Mouse (Mus musculus): ENCODE measurements around the gene Gm10309. TPM values are rescaled to one million over a fixed set of nuclear protein-coding genes. Genes with fewer than 3 reads are reported as not detected.

Gene Gm10309
- total RNA-seq, 2 experiments from 2014 or later: not detected

DNA sequence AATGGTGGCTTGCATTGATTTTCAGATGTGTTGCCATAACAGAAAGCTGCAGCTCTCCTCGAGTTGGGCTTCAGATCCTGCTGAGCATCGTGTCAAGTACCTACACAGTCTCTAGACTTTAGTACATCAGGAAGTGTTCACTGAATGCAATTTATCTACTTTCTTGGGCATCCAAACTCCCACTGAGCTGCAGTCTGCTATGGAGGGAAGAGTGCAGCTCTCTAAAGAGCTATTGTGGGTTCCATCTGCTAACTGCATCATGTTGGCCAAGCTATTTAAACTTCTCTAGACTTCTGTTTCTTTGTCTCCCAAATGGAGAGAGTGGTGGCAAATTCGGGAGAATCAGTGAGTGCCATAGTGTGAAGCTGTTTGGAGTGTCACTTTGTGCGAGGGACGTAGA, 11.6 kb upstream of the Gm10309 start:
- intact Hi-C loops (cut with DNase I): loop anchor here (1.0 kb wide), 1 partner anchor 15 kb away; no protein-coding TSS in a partner anchor
- no peak for DNase-seq

DNA sequence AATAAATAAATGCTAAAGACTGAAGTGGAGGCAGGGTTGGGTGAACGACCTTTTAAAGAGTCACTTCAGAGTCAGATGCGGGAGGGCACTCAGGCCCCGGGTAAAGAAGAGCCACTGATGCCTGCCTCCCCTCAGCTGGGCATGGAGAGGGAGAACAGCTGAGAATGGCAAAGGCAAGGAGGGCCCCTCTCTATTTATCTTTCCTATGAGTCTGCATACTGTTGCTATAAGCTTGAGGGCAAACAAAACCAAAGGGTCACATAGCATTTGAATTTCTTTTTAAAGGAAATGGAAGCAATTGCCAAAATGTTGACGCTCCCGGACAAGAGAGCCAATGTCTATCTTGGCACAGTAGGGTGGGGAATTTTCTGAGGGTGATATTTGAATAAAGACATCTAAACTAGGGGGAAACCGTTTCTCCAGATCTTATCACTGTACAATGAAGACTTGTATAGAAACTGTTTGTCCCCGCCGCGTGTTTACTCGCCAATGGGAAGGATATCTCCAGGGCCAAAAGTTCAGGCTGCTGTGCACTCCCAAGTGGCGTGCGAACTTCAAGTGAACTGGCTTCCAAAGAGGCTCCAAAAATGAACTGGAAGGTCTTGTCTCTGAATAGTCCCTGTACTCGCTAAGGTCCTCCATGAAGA, 10.1 kb upstream of the Gm10309 start:
- no peak for DNase-seq

DNA sequence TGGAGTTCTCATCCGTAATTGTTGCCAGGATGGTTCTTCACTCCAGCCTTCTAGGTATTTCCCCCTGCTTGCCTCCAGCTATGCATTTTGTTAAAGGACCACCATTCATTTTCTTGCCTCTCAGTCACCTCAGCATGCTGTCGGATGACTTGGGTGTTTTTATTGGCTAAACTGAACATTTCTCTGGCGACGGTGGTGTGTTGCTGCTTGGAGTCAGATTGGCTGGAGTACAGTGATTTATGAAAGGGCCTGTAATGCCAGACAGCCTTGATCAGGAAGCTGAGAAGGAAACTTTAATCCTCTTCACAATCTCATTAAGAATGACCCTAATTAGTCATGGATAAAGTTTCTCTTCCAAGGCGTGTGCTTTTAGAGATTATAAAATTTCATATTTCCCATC, 4.8 kb upstream of the Gm10309 start:
- intact Hi-C loops (cut with DNase I): no loop called here
- no peak for DNase-seq

More for the DNA sequence above, 10.1 kb upstream of the Gm10309 start:
- intact Hi-C loops (cut with DNase I): no loop called here

DNA sequence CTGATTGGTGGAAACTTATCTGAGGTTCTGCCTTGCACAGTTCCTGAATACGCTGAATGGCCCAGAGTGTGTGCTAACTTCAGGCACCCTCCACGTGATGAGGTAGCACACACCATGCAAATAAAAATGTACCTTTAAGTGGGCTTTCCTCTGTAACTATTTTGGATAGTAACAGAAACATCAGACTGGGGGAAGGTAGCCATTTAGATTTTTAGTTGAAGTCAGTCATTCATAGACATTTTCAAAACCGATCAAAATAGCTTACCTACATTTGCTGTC, 3.1 kb upstream of the Gm10309 start:
- intact Hi-C loops (cut with DNase I): no loop called here
- DNase-seq: no peak

DNA sequence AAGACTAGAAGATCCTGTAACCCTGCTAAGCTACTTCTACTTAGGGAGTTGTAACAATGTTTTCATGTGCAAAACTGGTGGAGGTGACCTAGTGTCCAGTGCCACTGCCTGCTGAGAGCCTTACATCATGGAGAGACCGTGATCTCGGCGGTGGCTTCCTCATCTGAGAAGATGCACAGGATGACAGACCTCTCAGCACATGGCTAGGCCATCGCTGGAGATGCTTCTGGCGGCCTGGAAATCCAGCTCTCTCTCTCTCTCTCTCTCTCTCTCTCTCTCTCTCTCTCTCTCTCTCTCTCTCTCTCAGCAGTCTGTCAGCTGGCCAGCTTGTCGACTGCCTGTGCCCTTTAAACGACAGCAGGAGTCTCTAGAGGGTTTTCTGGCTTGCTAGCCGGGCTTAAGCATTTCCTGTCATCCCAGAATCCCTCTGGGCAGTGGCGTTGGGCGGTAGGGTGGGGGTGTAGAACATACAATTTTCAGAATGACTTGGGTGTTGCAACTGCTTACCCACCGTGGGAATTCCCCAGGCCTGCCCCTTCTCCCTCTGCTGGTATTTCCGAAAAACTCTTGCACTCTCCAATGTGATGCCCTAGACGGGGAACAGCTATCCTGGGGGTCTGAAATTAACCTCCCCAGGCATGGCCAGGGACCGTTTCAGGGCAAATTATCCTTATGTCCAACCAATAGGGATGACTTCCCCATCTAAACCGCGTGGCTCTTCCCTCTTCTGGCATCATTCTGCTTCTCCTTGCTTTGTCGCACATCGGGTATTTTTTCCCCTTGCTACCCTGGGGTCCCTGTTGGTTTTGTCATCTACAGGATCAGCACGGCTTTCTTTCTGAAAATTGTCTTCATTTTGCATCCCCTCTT, 2.5 kb upstream of the Gm10309 start:
- DNase-seq: peak; percentile 38 to 60
- intact Hi-C loops (cut with DNase I): no loop called here

DNA sequence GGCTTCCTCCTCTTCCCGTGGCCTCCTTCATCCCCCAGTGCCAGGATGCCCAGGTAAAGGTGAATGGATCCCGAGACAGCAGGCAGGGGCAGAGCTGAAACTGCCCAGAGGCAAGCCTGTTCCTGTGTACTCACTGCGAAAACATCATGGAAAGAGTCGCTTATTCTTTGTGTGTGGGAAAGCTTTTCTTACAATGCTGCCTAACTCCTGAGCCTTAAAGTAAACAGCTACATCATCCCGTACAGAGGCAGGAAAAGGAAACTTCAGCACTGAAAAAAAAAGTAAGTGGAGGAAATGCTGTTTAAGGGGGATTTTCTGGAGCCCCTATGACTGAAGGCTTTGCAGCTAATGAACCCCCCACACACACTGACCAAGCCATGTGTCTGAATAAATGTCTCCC, 1.8 kb upstream of the Gm10309 start:
- no peak for DNase-seq
- intact Hi-C loops (cut with DNase I): no loop called here

DNA sequence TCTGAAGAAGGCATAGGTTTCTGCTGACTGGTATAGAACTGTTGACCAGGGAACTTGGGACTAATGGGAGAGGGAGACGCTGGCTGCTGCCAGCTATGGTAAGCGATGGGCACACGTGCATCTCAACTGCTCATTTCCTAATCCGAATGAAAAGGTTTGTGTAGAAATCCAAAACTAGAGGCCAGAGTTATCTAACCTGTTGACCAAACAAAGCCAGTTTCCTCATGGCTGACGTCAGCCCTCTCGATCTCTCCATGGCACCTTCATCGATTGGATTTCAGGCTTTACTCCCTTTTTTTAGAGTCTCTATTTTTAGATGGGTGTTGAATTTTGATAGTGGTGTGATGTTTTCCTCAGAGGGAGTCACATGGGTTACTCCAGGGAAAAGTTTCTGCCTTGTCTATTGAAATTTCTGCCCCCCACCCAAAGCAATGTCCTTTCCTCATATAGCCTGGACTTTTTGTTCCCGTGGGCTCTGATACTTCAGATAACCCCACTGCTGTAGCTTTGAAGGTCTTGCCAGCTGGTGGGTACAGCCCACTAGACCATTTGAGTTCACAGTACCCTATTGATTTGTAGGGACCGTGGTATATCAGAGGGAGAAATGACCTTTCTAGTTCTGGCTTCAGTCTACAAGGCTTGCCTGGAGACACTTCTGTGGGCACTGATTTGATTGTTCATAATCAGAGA, 1.7 kb downstream of the Gm10309 start:
- intact Hi-C loops (cut with DNase I): loop anchor here (2.0 kb wide), 1 partner anchor 29 kb away; no protein-coding TSS in a partner anchor
- no peak for DNase-seq

DNA sequence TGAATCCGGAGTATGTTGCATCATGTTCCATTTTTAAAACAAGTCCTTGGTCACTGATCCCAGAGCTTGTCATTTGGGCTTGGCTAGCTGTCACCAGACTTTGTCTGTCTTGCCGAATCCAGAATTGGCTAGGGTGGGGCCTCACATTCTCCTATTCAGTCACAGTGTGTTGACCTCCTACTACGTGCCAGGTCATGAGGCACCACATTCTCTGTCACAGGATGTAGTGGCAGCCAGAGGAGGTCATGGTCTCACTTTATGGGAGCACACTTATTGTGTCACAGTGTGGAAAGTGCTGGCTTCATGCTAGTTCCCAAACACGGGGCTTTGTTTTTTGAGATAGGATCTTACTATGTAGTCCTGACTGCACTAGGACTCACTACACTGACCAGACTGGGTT, 3.6 kb downstream of the Gm10309 start:
- DNase-seq: no peak
- intact Hi-C loops (cut with DNase I): loop anchor here (1.0 kb wide), 1 partner anchor 15 kb away; no protein-coding TSS in a partner anchor

DNA sequence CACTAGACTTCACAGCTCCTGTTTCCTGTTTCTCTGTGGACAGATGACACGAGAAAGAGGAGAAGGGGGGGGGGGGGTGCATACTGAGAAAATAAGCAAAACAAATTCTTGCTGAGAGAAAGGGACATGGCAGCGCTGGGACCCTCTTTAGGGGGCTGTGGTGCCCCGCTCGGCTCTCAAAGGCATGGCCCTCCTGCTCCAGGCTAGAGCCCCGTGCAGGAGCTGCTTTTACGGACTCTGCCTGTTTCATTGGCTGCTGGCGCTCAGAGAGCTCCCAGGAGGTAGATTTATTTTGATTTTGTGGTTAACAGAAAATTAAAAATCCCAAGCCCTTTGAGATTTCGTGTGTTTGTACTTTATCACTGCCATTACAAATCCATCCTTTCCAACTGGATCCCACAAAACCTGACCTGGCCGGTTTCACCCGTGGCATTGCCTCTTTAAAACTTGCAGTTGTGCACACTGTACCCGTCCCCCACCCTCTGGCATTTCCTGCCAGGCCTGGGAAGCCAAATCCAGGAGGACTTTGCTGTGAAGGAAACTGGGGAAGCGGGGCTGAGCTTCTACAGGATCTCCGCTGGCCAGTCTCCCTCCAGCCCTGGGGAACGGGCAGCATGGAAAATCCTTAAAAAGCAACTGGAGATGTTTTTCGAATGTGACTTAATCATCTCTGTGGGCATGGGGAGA, 5.5 kb downstream of the Gm10309 start:
- intact Hi-C loops (cut with DNase I): no loop called here
- peak; percentile 55 to 64 for DNase-seq

DNA sequence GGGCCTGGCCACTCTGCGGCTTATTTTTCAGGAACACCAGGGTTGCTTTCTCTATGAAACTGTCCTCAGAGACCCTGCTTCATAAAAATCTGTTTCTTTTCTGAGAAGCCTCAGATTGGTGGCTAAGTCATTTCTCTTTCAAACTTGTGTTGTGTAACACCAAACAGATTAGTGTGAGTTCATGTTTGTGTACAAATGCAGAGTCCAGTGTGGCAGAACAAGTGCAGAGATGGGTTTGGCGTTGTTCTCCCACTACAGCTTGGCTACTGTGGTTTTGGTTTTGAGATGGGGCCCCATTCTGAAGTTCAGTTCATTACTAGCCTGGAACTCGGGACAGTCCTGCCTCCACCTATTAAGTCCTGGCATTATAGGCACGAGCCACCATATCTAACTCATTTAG, 7.7 kb downstream of the Gm10309 start:
- intact Hi-C loops (cut with DNase I): loop anchor here (2.0 kb wide), 3 partner anchors 37 to 315 kb away; no protein-coding TSS in a partner anchor

DNA sequence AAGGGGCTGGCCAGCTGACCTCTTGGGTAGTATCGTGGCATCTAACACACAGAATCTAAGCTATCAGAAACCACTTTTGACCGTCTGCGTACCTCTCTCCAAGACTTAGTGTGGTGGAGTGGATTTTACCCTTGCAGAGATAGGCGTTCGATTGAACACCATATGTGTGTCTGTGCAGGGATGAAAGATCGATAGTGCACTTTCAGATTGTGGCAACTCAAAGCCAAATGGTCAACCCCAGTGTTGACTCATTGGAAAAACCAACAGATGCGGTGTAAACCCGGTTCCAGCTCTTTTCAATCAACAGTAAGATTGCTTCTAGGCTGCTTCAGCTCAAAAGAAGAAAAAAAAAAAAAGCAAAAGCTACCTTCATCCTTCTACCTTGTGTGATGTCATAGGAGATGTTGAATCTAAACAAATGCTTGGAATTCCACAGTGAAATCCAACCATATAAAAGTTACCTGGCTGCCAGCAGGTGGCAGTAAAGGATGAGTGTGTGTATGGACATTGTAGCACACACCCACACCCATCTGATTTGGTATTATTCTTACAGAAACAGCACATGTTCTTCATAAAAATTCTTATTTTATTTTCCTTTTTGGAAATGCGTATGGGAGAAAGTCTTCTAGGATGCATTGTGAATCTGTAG, 8.8 kb downstream of the Gm10309 start:
- intact Hi-C loops (cut with DNase I): loop anchor here (2.0 kb wide), 3 partner anchors 39 to 317 kb away; no protein-coding TSS in a partner anchor
- peak; percentile 65 to 72 for DNase-seq

More for the DNA sequence above, 7.7 kb downstream of the Gm10309 start:
- no peak for DNase-seq

DNA sequence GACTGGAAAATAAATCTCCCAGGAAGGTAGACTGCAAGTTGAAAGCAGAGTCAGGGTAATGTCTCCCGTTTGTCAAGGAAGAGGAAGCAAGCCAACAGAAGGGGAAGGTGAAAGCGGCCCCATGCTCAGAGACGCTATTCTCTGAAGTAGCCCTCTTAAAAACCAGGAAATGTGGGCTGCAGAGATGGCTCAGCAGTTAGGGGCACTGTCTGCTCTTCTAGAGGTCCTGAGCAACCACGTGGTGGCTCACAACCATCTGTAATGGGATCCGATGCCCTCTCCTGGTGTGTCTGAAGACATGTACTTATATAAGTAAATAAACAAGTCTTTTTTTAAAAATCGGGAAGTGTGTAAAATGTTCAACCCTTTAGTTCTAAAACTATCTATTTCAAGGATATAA, 10.1 kb downstream of the Gm10309 start:
- DNase-seq: no peak

DNA sequence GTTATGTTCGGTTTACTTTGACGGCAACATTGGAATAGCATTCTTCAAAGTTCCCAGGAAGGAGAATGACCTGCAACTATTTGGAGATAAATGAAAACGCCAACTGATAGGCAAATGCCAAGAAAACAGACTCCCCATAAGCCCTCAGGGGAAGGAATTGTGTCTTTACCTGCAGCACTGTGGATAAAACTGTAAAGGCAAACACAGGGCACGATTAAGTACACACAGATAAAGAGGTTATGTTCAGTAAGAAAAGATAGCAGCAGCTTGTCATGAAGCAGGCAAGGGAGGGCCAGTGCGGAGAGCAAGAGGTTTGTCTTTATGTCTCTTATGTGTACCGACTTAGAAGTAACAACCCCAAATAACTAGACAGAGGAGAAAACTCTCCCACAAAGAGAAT, 10.5 kb downstream of the Gm10309 start:
- intact Hi-C loops (cut with DNase I): no loop called here

More for the DNA sequence above, 10.1 kb downstream of the Gm10309 start:
- intact Hi-C loops (cut with DNase I): no loop called here

DNA sequence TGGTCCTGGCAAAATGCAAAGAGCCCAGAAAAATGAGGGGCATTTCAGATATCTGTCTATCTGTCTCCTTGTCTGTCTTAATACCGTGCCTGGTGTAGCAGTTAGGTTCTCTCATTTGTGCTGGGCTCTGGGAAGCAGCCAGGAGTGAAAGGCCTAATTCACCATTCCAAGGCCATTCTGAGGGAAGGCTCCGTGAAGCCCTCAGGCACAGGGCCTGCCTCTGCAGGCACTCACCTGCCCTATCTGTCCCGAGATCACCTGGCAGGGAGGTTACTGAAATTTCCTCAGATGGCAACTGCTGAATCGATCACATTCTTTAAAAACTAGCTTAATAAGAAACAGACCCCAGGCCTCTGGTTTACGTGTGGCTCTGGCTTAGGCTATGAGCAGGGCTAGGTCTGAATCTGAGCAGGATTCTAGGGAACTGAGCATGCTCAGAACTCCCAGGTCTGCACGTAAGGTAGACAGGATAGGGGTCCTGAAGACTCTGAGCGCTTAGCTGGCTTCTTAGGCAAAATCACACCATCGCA, 11.1 kb downstream of the Gm10309 start:
- no peak for DNase-seq
- intact Hi-C loops (cut with DNase I): no loop called here

More for the DNA sequence above, 10.5 kb downstream of the Gm10309 start:
- DNase-seq: no peak

DNA sequence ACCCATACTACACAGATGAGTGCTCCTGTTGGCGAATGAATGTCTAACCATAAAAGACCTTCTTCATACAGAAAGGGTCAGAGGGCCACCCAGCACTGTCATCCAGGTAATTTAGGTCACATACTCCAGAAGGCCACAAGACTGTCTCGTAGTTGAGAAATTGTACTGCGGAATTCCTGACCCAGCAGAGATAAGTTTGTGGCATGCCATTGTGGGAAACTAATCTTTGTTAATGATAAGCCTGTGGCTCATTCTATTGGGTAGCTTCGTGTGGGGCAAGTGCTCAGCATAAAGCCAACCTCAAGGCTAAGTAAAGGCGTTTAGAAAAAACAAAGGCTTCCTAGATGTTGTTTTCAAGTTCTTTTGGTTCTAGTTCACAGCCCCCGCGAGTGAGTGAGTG, 12.7 kb downstream of the Gm10309 start:
- intact Hi-C loops (cut with DNase I): no loop called here
- DNase-seq: no peak

DNA sequence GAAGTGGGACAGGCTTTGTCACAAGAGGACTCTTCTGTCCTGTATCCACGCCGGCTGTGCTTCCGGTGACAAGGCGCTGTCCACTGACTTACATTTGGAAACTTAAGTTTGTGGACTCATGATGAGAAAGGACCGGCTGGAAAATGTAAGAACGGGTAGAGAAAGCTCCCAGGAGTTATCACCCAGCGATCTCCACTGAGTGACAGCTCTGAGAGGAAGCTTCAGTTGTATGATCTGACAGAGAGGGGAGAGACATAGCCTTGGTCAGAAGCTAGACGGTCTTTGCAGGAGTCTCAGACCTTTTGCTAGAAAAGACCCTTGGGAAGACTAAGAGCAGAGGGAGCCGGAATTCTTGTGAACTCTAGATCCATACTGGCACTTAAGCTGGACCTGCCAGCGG, 15.2 kb downstream of the Gm10309 start:
- no peak for DNase-seq
- intact Hi-C loops (cut with DNase I): loop anchor here (10.0 kb wide), 1 partner anchor 755 kb away; no protein-coding TSS in a partner anchor

DNA sequence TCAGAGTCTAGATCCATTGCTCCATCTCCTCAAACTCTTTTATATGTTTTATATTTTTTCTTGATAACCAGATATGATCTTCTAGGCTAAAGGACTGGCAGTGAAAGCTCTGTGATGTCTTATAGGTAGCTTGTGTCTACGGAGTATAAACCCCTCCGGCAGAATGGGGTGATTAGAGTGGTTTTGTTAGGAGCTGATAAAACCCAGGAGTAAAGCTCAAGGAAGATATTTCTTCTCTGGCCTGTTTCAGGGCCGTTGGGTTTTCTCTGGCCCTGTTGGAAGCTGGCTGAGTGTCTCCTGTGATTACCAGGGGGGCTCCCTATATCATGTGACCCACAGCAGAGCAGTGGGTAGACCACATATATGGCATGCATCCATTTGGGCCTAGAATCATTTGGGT, 17.6 kb downstream of the Gm10309 start:
- intact Hi-C loops (cut with DNase I): loop anchor here (10.0 kb wide), 1 partner anchor 757 kb away; no protein-coding TSS in a partner anchor
- DNase-seq: no peak

DNA sequence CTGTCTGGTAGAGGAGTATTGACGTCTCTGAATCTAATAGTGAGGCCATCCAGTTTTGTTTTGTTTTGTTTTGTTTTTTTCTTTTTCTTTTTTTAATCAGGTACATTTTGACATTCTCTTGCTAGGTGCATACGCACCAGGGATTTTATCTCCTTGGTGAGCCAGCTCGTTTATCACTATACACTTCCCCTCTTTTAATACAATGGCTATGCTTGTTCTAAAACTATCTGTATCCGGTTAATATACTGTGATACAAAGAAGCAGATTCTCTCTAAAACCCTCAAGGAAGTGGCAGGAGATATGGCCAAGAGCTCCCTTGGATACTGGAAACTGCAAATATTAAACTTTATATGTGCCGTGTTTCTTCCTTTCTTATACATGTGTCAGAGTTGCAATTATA, 18.4 kb downstream of the Gm10309 start:
- intact Hi-C loops (cut with DNase I): loop anchor here (10.0 kb wide), 1 partner anchor 758 kb away; no protein-coding TSS in a partner anchor
- no peak for DNase-seq

DNA sequence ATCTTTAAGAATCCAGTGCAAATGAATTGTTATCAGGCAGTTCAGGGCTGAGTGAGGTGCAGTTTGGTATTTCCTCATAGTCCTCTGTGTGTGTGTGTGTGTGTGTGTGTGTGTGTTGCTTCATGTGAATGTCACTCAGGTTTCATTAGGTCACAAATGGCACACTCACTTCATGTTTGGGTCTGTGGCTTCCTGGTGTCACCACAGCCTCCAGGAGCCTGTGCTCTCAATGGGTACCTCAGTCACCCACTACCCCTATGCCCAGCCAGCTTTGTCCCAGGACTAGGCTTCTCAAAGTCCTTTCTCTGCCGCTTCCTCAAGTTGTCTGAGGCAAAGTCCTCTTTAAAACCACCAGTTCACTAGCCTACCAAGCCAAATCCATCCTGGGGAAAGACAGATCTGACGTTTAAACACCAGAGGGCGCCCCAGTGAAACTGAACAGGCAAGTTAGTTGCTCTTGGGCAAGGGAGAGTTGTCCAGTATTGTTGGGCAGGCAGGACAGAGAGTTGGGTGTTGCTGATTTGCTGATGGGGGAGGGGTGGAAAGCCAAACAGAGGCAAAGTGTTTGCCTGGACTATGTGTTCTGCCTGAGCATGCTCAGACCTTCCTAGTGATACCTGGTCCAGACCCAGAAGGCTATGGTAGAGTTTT, 20.8 kb downstream of the Gm10309 start:
- DNase-seq: peak; percentile 83 to 91
- intact Hi-C loops (cut with DNase I): loop anchor here (1.0 to 10.0 kb wide), 3 partner anchors 328 to 761 kb away; no protein-coding TSS in a partner anchor

All from heart, postnatal 14 days (tissue).